Mouse (Mus musculus): ENCODE data around the gene Kcnmb3.

GRCm38 (mm10) chr3:32508666-32509324 lies 16.8 kb upstream of the Kcnmb3 start:
- TF ChIP-seq CTCF (conservative IDR thresholded peaks at IDR 0.05; ENCODE audit: low read length) (peak; percentile 71), POU5F1 (IDR thresholded peaks at IDR 0.05; ENCODE audit: borderline replicate concordance, low read length) (no peak), NANOG (IDR thresholded peaks at IDR 0.05; ENCODE audit: borderline replicate concordance, low read length) (no peak)
